ENCODE assay signal across 10 mouse cellular contexts in the genomic region with DNA sequence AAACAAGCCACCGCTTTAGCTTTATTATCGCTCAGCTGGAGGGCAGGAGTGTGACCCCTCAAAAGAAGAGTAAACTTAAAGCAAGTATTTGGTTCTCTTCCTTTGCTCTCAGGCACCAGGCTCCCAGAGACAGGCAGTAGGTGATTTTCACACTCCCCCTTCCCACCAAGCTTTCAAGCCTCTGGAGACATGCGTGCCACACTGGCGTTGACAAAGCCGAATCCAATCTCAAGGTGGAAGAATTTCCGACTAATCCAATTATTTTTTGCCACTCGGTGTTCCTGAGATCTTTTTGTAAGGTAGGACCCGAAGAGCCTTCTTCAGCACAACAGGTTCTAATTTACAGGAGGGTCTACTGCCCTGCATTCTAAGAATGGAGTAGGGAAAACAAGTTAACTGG.
A peak's percentile ranks its signal among the peaks of the same experiment; 100 is the strongest.
DNase-seq lines count a peak whose midpoint lies in the region; ATAC-seq and TF ChIP-seq lines count a peak whose summit lies in the region.
"Had no signal": no experiment of that assay in that cellular context is flagged by ENCODE, and none has a peak within 500 bp of the region (broad histone marks: within the 10 kb centered on the region; RNA-seq: fewer than 3 reads in every experiment).

No protein-coding gene starts in this region.

- H3K9ac ChIP-seq in heart, embryonic 14.5 days (ENCODE audit: low read length), result peak overlapping the region; percentile 61; the same call in 1 of the 2 replicates
- no peak overlapping the region for H3K9ac ChIP-seq in heart, adult 2 months (ENCODE audit: low read depth, low read length)
- H3K9ac ChIP-seq in liver, postnatal 0 days (replicated peaks), result no peak overlapping the region; the same call in 1 of the 2 replicates

- TF ChIP-seq CTCF in heart, adult 2 months (IDR thresholded peaks at IDR 0.05), result no peak
- TF ChIP-seq CTCF in liver, postnatal 0 days (IDR thresholded peaks at IDR 0.05; ENCODE audit: low read depth), result no peak

- H3K4me3 ChIP-seq in heart, embryonic 14.5 days (ENCODE audit: control insufficient read depth in 1 of 2, insufficient read depth in 1 of 2, low read depth in 1 of 2, low read length in 2 of 2), result peak overlapping the region; percentile 64 to 68
- no peak overlapping the region for H3K4me3 ChIP-seq in heart, adult 2 months
- peak overlapping the region; percentile 80 for H3K4me3 ChIP-seq in hindbrain, embryonic 10.5 days
- H3K4me3 ChIP-seq in liver, postnatal 0 days (ENCODE audit: low read depth, low read length), result peak overlapping the region; percentile 50

- ATAC-seq in heart, embryonic 14.5 days (ENCODE audit: insufficient number of reproducible peaks, insufficient read depth, low FRiP score, low read depth), result no peak
- no peak for ATAC-seq in liver, postnatal 0 days
- ATAC-seq in megakaryocyte progenitor cell, adult 5-6 weeks (replicated peaks; ENCODE audit: poor library complexity), result no peak
- ATAC-seq: CD4-positive, CD25-positive, alpha-beta regulatory T cell, adult 4 months had no signal

- H3K27me3 ChIP-seq in heart, embryonic 14.5 days (ENCODE audit: control insufficient read depth, insufficient read depth, low read length), result peaks cover 78% of the 10 kb centered on the region
- peaks cover 13% of the 10 kb centered on the region for H3K27me3 ChIP-seq in heart, adult 2 months (ENCODE audit: control insufficient read depth, insufficient read depth, low read length)
- peaks cover 66% of the 10 kb centered on the region for H3K27me3 ChIP-seq in hindbrain, embryonic 10.5 days (ENCODE audit: insufficient read depth, poor library complexity, severe bottlenecking)
- H3K27me3 ChIP-seq in liver, postnatal 0 days (ENCODE audit: insufficient read depth, low read length), result peaks cover 48% of the 10 kb centered on the region

- H3K36me3 ChIP-seq in heart, embryonic 14.5 days (ENCODE audit: control insufficient read depth, insufficient read depth, low read length), result no peaks in the 10 kb centered on the region
- no peaks in the 10 kb centered on the region for H3K36me3 ChIP-seq in heart, adult 2 months (ENCODE audit: control insufficient read depth, insufficient read depth, low read length)
- no peaks in the 10 kb centered on the region for H3K36me3 ChIP-seq in hindbrain, embryonic 10.5 days
- no peaks in the 10 kb centered on the region for H3K36me3 ChIP-seq in liver, postnatal 0 days (replicated peaks; ENCODE audit: insufficient read depth, low read length)

- H3K9me3 ChIP-seq in heart, embryonic 14.5 days (ENCODE audit: control insufficient read depth, low read length), result no peaks in the 10 kb centered on the region
- H3K9me3 ChIP-seq in hindbrain, embryonic 10.5 days, result no peaks in the 10 kb centered on the region
- no peaks in the 10 kb centered on the region for H3K9me3 ChIP-seq in liver, postnatal 0 days (ENCODE audit: low read length)

- H3K27ac ChIP-seq in heart, embryonic 14.5 days (replicated peaks in 1 of 2; ENCODE audit: control insufficient read depth in 1 of 2, insufficient read depth in 1 of 2, low read depth in 2 of 2, low read length in 2 of 2), result no peak overlapping the region
- no peak overlapping the region for H3K27ac ChIP-seq in heart, adult 2 months
- peak overlapping the region; percentile 88; the same call in 1 of the 2 replicates for H3K27ac ChIP-seq in hindbrain, embryonic 10.5 days
- H3K27ac ChIP-seq in liver, postnatal 0 days (ENCODE audit: low read depth), result no peak overlapping the region
- H3K27ac ChIP-seq: macrophage had no signal

- intact Hi-C loops in heart, adult 2 months (cut with DNase I), result no loop called here

- no peak for DNase-seq in heart, adult 2 months
- peak; percentile 38 for DNase-seq in R1 (ENCODE audit: low read depth, low spot score)
- DNase-seq in hindbrain, embryonic 10.5 days (ENCODE audit: low spot score), result no peak
- DNase-seq in liver, postnatal 0 days, result no peak
- DNase-seq in T-cell, adult 2 months (ENCODE audit: low spot score), result no peak
- no peak for DNase-seq in layer of hippocampus, postnatal 10 days (ENCODE audit: low spot score in 2 of 2)

- H3K79me2 ChIP-seq in heart, adult 2 months (replicated peaks; ENCODE audit: control insufficient read depth, insufficient read depth, low read length), result no peaks in the 10 kb centered on the region

- peaks cover 5 to 14% of the 10 kb centered on the region in 2 experiments; a peak in 3 of 4 replicates for H3K4me1 ChIP-seq in heart, embryonic 14.5 days (ENCODE audit: control insufficient read depth in 2 of 2, insufficient read depth in 2 of 2, low read length in 2 of 2)
- H3K4me1 ChIP-seq in heart, adult 2 months (ENCODE audit: control insufficient read depth, insufficient read depth, low read length), result no peaks in the 10 kb centered on the region
- peaks cover 41% of the 10 kb centered on the region for H3K4me1 ChIP-seq in hindbrain, embryonic 10.5 days (replicated peaks)
- no peaks in the 10 kb centered on the region for H3K4me1 ChIP-seq in liver, postnatal 0 days (ENCODE audit: insufficient read depth)

- H3K4me2 ChIP-seq in heart, embryonic 14.5 days (ENCODE audit: low read length), result peak overlapping the region; percentile 99
- peak overlapping the region; percentile 84 for H3K4me2 ChIP-seq in liver, postnatal 0 days (ENCODE audit: low read depth, low read length)

- TF ChIP-seq EP300 in heart, adult 2 months (IDR thresholded peaks at IDR 0.05; ENCODE audit: insufficient read depth, low read depth, low read length), result no peak
- no peak for TF ChIP-seq EP300 in liver, postnatal 0 days (IDR thresholded peaks at IDR 0.05; ENCODE audit: low read depth)

- 9% methylated on average over 8 of the region's 8 CpGs for WGBS in heart, embryonic 14.5 days
- WGBS in heart, adult 2 months, result 25% methylated on average over 8 of the region's 8 CpGs
- WGBS in hindbrain, embryonic 10.5 days, result 4% methylated on average over 8 of the region's 8 CpGs
- 11% methylated on average over 8 of the region's 8 CpGs for WGBS in liver, postnatal 0 days (ENCODE audit: insufficient replicate concordance)

- TF ChIP-seq POLR2A in heart, adult 2 months (IDR thresholded peaks at IDR 0.05; ENCODE audit: insufficient read depth, low read depth, low read length), result no peak
